Mouse (Mus musculus) heart, adult 8-10 months (tissue): ENCODE measurements around the gene Etfa. TPM values are rescaled to one million over a fixed set of nuclear protein-coding genes. Genes with fewer than 3 reads are reported as not detected.

Experiments used
- DNase-seq: peaks from one replicate; pipeline ENCODE4 v3.0.0; 2022; ENCODE audit warnings: low spot score
- total RNA-seq, 4 experiments: library from RNA; stranded (reverse); gene quantifications; 2 replicates each; pipeline ENCODE4 v1.2.4; 2022

Gene Etfa
- total RNA-seq, 4 experiments from 2014 or later: 853 to 1,095 (median 1,008) TPM

DNA sequence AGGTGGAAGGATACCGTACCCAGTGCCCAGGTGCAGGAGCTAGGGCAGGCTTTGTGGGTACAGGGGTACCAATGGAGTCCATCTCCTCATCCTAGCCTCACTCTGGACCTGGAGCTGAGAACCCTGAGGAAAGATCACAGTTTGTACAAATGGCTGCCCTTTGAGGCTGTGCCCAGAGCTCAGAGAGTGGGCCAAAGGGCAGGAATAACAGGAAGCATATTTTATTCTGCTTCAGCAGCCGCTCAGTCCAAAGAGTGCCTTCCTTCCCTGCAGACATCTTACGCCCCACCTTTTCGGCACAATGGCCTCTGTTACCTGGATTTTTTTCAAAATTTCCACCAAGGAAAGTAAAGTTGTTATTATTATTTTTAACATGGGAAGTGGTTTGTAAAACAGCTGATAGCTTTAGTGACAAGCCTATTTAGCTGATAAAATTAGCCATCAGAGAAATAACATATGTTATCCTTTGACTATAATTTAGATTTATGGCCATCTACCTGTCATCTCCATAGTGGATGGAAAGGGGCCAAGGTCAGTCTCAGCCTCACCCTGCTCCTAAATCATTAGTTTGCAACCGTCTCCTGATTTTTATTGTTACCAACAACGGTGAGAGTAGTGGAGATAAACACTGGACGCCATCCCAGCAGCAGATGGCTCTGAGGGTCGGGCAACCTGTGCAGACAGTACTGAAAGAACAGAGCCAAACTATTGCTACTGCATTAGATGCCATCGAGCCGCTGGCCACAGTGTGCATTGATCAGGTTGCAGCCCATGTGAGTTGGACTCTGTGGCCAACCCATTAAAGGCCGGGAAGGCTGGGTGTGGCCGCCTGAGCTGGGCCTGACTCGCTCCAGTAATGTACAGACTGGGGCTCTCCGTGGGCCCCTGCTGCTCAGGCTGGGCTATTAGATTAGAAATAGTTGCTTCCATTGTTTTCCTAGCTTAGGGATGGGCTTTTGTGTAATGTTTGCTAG lies 88.3 kb downstream of the Etfa start:
- DNase-seq: no peak

DNA sequence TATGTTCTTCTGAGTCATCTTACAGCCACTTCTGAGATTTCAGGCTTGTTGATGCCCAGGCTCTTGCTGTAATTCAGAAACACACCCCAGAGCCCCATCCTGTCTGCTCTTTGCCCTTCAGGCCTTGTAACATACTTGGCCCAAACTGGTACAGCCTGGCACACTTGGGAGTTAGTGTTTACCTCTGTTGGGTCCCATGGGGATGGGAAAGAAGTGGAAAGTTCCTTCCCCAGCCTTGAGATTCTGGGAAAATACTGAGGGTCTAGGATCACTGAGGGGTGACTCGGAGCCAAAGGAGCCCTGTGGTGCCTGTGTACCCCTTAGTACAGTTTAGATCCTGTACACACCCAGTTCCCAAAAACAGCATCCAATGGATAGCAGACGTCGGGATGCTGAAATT lies 90.3 kb downstream of the Etfa start:
- DNase-seq: no peak

GRCm38 (mm10) chr9:55411154-55411553 lies 100.9 kb downstream of the Etfa start:
- DNase-seq: no peak

DNA sequence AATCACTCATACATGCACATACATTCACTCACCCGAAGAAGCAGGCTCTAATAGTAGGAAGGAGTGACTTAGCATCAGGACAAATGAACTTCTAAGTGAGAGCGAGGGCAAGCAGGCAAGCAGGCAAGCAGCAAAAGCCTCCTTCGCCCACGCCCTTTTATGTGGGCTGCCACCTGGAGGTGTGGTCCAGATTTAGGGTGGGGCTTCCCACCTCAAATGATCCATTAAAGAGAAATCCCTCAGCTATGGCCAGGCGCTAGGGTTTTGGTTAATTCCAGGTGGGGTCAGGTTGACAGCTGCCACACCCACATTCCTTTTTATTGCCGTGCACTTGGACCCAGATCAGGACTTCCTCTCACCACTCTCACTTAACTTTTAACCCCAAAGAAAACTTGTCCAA lies 101.6 kb downstream of the Etfa start:
- DNase-seq: no peak

DNA sequence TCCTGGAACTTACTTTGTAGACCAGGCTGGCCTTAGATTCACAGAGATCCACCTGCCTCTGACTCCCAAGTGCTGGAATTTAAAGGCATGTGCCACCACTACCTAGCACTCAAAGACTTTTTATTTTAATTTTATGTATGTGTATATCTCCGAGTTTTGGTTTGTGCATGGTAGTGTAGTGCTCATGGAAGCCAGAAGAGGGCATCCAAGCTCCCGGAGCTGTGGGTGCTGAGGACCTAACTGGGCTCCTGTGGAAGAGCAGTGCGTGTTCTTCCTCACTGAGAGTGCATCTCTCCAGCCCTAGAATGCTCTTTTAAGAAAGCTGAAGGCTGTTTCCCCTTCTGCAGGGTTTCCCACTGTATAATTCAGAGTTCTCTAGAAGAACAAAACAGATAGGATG lies 102.2 kb downstream of the Etfa start:
- no peak for DNase-seq

GRCm38 (mm10) chr9:55408851-55409250 lies 103.2 kb downstream of the Etfa start:
- DNase-seq: no peak

DNA sequence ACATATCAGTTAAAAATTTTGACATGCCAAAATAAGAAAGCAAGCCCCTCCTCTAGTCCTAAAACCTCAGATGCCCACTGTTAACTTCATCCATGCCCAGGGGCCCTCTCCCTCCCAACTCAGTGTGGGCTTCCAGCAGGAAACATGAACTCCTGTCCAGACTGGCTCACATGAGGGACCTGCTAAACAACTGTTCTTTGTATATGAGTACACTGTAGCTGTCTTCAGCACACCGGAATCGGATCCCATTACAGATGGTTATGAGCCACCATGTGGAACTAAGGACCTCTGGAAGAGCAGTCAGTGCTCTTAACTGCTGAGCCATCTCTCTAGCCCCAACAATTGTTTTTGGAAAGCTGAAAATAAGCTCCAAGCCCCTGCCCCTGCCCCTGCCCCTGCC lies 105.3 kb downstream of the Etfa start:
- DNase-seq: no peak

DNA sequence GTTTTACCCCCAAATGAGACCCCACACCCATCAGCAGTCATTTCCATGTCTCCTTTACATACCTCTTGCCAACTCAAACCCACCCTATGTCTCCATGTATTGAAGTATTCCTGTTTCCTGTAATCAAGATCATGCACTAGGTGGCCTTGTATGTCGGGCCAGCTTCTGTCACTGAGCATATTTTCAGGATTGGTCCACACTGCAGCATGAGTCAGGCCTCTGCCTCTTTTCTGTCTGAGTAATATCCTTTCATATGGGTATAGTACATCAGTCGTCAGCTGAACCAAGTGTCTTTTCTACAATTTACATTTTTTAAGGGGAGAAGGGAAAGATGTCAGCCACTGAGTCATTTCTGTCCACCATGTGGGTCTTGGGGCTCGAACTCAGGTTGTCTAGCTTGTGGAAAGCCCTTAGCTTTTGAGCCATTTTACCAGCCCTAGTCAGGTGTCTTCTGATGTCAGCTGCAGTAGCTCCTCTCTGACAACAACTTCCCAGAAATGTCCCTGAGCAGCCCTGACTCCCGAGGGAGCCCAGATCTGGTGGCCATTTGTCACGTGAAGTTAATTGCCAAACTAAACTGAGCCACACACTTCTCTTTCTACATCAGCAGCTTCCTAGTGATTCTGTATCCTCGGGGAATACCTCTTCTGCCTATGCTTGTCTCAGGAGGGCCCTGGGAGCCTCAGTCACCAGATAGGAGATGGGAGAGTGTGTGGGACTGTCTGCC lies 106.9 kb downstream of the Etfa start:
- no peak for DNase-seq

Other genes with a start within 250 kb of the Etfa start
- gene Nrg4, start 185.4 kb downstream of the Etfa start, total RNA-seq: 1 to 10 TPM; 2.1 to 3.8 (median 2.4) TPM
- gene Tmem266, start 185.3 kb downstream of the Etfa start, total RNA-seq: 1 to 10 TPM; 2.4 to 3.0 (median 2.5) TPM
- gene Isl2, start 26.4 kb upstream of the Etfa start, total RNA-seq: not detected